ENCODE assay signal across 8 mouse cellular contexts in genomic region chr13:73512776-73513673, GRCm38 (mm10). TPM values are rescaled to one million over a fixed set of nuclear protein-coding genes. Genes with fewer than 3 reads are reported as not detected.
A peak's percentile ranks its signal among the peaks of the same experiment; 100 is the strongest.
DNase-seq lines count a peak whose midpoint lies in the region; ATAC-seq lines count a peak whose summit lies in the region.

No protein-coding gene starts in this region.

- H3K4me2 ChIP-seq in forebrain, embryonic 13.5 days: no peak overlapping the region
- no peak overlapping the region for H3K4me2 ChIP-seq in hindbrain, embryonic 13.5 days

- H3K9ac ChIP-seq in forebrain, embryonic 13.5 days: no peak overlapping the region
- H3K9ac ChIP-seq in hindbrain, embryonic 13.5 days: no peak overlapping the region

- ATAC-seq in forebrain, embryonic 13.5 days: peak; percentile 57
- peak; percentile 71 for ATAC-seq in hindbrain, embryonic 13.5 days (ENCODE audit: low FRiP score)

- H3K27me3 ChIP-seq in forebrain, embryonic 13.5 days: no peaks in the 10 kb centered on the region
- no peaks in the 10 kb centered on the region for H3K27me3 ChIP-seq in hindbrain, embryonic 13.5 days

- H3K4me1 ChIP-seq in forebrain, embryonic 13.5 days: no peaks in the 10 kb centered on the region
- no peaks in the 10 kb centered on the region for H3K4me1 ChIP-seq in hindbrain, embryonic 13.5 days (replicated peaks)

- no peak overlapping the region for H3K27ac ChIP-seq in forebrain, embryonic 13.5 days
- no peak overlapping the region for H3K27ac ChIP-seq in hindbrain, embryonic 13.5 days

- no peak overlapping the region for H3K4me3 ChIP-seq in forebrain, embryonic 13.5 days
- H3K4me3 ChIP-seq in hindbrain, embryonic 13.5 days: no peak overlapping the region

- H3K36me3 ChIP-seq in forebrain, embryonic 13.5 days (ENCODE audit: poor library complexity, severe bottlenecking): peaks cover 86% of the 10 kb centered on the region
- peaks cover 76% of the 10 kb centered on the region for H3K36me3 ChIP-seq in hindbrain, embryonic 13.5 days

- H3K9me3 ChIP-seq in forebrain, embryonic 13.5 days (replicated peaks): no peaks in the 10 kb centered on the region
- H3K9me3 ChIP-seq in hindbrain, embryonic 13.5 days: no peaks in the 10 kb centered on the region

- WGBS in forebrain, embryonic 13.5 days: 60% methylated on average over 13 of the region's 13 CpGs
- WGBS in hindbrain, embryonic 13.5 days: 62% methylated on average over 13 of the region's 13 CpGs

- DNase-seq in MN1 (ENCODE audit: low spot score): peak; percentile 73
- DNase-seq in c-Kit-positive CD71-positive TER-119-positive erythroid progenitor cells, embryonic 14.5 days (ENCODE audit: low spot score): peak; percentile 76
- DNase-seq in layer of hippocampus, adult 9-10 months (ENCODE audit: low spot score): peak; percentile 72
- DNase-seq in lung, postnatal 10 days: peak; percentile 83
- DNase-seq in ovary, postnatal 36 days (ENCODE audit: low spot score): peak; percentile 43
- DNase-seq in thymus, postnatal 25 days: peak; percentile 76

RNA-seq across cellular contexts. Expression of gene Slc6a3, which starts 23.5 kb away (rescaled TPM):
- 0.04 and 0.11 TPM in 2 replicates for polyA plus RNA-seq in forebrain, embryonic 13.5 days (2015; fragmentation: Nextera tagmentation; extraction: Ambion mirVana)
- 0.06 and 0.13 TPM in 2 replicates for polyA plus RNA-seq in hindbrain, embryonic 13.5 days (2015; fragmentation: Nextera tagmentation; extraction: Ambion mirVana)

RNA-seq across cellular contexts. Expression of gene Lpcat1, which starts 46.0 kb away (rescaled TPM):
- polyA plus RNA-seq in forebrain, embryonic 13.5 days (2015; fragmentation: Nextera tagmentation; extraction: Ambion mirVana): 48.5 and 52.3 TPM in 2 replicates
- 57.0 and 59.6 TPM in 2 replicates for polyA plus RNA-seq in hindbrain, embryonic 13.5 days (2015; fragmentation: Nextera tagmentation; extraction: Ambion mirVana)
